Mouse (Mus musculus): ENCODE results near the gene Lbp. TPM values are rescaled to one million over a fixed set of nuclear protein-coding genes. Genes with fewer than 3 reads are reported as not detected.

Lbp gene
- polyA plus RNA-seq, 1 experiment from 2014 or later: 5.0 TPM

DNA sequence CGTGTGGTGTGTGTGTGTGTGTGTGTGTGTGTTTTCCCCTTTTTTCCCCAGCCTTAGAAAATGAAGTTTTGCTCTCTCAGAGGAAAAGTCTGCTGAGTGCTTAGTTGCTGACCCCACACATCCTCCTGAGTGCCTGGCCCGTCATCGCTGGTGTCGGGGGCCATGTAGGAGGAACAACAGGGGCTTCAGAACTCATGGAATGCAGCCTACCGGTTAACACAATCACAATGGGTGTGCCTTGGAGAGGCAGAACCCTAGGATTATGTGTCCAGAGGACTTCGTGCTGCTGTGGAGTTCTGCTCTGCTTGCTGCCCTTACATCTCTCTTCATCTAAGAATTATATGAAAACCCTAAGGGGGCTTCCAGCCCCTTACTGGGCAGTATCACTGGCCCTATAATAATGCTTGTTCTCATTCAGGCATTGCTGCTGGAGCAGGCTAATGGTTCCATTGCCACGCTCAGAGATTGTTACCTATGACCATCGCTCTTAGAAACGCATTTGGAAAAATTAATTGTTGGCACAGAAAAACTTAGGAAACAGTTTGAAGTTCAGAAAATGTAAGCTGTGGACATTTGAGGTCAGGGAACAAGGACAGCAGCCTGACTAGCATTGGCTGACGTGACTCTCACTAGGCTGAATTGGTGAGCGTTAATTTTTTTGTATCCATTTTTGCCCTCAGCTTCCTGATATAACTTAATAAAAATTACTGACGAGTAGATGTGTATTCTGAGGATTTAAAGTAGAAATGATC is 59.0 kb downstream of the Lbp start:
- DNase-seq (ENCODE audit: low spot score) (no peak), ATAC-seq (ENCODE audit: low FRiP score) (no peak)
- no peak overlapping the region for H3K4me3 ChIP-seq (replicated peaks; ENCODE audit: low read length)
- no peak overlapping the region for H3K4me2 ChIP-seq (replicated peaks)
- H3K27me3 ChIP-seq (ENCODE audit: control insufficient read depth, insufficient read depth, low read length): no peaks in the 10 kb centered on the region; the same call in 1 of the 2 replicates
- WGBS: 75% methylated on average over 12 of the region's 12 CpGs
- no peak overlapping the region for H3K27ac ChIP-seq
- H3K36me3 ChIP-seq (replicated peaks; ENCODE audit: control insufficient read depth, insufficient read depth): no peaks in the 10 kb centered on the region
- H3K9ac ChIP-seq: no peak overlapping the region
- peaks cover 6% of the 10 kb centered on the region for H3K4me1 ChIP-seq (replicated peaks; ENCODE audit: control insufficient read depth, insufficient read depth, low read length)
- no peaks in the 10 kb centered on the region for H3K9me3 ChIP-seq (ENCODE audit: control insufficient read depth, low read length)

- WGBS: 91% methylated on average over 5 of the region's 5 CpGs
- DNase-seq (ENCODE audit: low spot score) (no peak), ATAC-seq (ENCODE audit: low FRiP score) (no peak)
- H3K36me3 ChIP-seq (replicated peaks; ENCODE audit: control insufficient read depth, insufficient read depth): no peaks in the 10 kb centered on the region
- no peaks in the 10 kb centered on the region; the same call in 1 of the 2 replicates for H3K27me3 ChIP-seq (ENCODE audit: control insufficient read depth, insufficient read depth, low read length)
- no peak overlapping the region for H3K27ac ChIP-seq
- H3K4me1 ChIP-seq (replicated peaks; ENCODE audit: control insufficient read depth, insufficient read depth, low read length): no peaks in the 10 kb centered on the region
- no peak overlapping the region for H3K4me3 ChIP-seq (replicated peaks; ENCODE audit: low read length)
- no peak overlapping the region for H3K4me2 ChIP-seq (replicated peaks)
- H3K9me3 ChIP-seq (ENCODE audit: control insufficient read depth, low read length): no peaks in the 10 kb centered on the region
- H3K9ac ChIP-seq: no peak overlapping the region
Measured at GRCm38 (mm10) chr2:158367654-158368053, 61.4 kb downstream of the Lbp start.

DNA sequence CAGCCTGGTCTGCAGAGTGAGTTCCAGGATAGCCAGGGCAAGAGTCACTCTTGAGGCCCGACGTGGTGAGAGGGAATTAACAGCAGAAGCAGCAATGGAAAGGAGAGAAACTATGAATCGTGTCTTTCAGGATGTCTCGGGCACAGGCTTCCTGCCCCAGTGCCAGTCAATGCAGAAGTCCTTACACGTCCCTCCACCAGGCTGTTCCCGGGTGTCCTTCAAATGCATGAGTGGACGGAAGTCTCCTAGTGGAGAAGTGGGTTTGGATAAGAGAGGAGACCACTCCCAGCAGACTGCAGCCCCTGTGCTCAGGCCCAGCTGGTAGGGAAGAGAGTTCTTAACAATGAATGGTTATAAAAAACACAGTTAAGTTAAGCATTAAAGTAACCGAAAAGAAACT is 62.0 kb downstream of the Lbp start:
- WGBS: 94% methylated on average over 8 of the region's 8 CpGs
- Histone ChIP-seq H3K9me3 (ENCODE audit: control insufficient read depth, low read length) (no peaks in the 10 kb centered on the region), H3K27me3 (ENCODE audit: control insufficient read depth, insufficient read depth, low read length) (no peaks in the 10 kb centered on the region; the same call in 1 of the 2 replicates), H3K4me3 (replicated peaks; ENCODE audit: low read length) (no peak overlapping the region), H3K27ac (no peak overlapping the region), H3K4me1 (replicated peaks; ENCODE audit: control insufficient read depth, insufficient read depth, low read length) (no peaks in the 10 kb centered on the region), H3K4me2 (replicated peaks) (no peak overlapping the region), H3K9ac (no peak overlapping the region), H3K36me3 (replicated peaks; ENCODE audit: control insufficient read depth, insufficient read depth) (no peaks in the 10 kb centered on the region)
- no peak for ATAC-seq (ENCODE audit: low FRiP score)
- no peak for DNase-seq (ENCODE audit: low spot score)

DNA sequence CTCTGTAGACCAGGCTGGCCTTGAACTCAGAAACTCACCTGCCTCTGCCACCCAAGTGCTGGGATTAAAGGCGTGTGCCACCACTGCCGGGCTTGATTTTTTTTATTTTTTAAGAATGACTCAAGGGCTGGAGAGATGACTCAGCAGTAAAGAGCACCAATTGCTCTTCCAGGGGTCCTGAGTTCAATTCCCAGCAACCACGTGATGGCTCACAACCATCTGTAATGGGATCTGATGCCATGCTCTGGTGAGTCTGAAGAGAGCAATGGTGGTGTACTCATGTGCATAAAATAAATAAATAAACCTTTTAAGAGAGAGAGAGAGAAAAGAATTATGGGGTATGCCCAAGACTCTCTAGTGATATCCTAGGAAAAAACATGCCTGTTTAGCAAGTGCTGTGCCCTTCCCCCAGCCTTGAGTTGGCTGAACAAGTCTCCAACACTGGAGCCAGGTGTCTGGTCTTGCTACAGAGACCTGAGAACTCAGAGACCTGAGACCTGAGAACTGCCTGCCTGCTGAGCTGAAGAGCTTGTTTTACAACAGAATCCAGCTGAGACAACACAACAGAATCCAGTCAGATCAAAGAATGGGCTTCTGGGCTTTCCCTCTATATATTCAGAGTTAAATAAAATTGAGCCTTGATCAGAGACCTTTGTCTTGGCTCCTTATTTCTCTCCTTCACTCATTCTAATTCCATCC is 63.3 kb downstream of the Lbp start:
- Histone ChIP-seq H3K27me3 (ENCODE audit: control insufficient read depth, insufficient read depth, low read length) (no peaks in the 10 kb centered on the region; the same call in 1 of the 2 replicates), H3K4me3 (replicated peaks; ENCODE audit: low read length) (no peak overlapping the region), H3K4me2 (replicated peaks) (no peak overlapping the region), H3K36me3 (replicated peaks; ENCODE audit: control insufficient read depth, insufficient read depth) (no peaks in the 10 kb centered on the region), H3K9ac (no peak overlapping the region), H3K27ac (no peak overlapping the region), H3K4me1 (replicated peaks; ENCODE audit: control insufficient read depth, insufficient read depth, low read length) (no peaks in the 10 kb centered on the region), H3K9me3 (ENCODE audit: control insufficient read depth, low read length) (no peaks in the 10 kb centered on the region)
- ATAC-seq (ENCODE audit: low FRiP score) (no peak), DNase-seq (ENCODE audit: low spot score) (no peak)
- 70% methylated on average over 3 of the region's 3 CpGs for WGBS

GRCm38 (mm10) chr2:158370173-158370550 is 63.9 kb downstream of the Lbp start:
- Histone ChIP-seq H3K9me3 (ENCODE audit: control insufficient read depth, low read length) (no peaks in the 10 kb centered on the region), H3K4me2 (replicated peaks) (no peak overlapping the region), H3K4me3 (replicated peaks; ENCODE audit: low read length) (no peak overlapping the region), H3K27ac (no peak overlapping the region), H3K9ac (no peak overlapping the region), H3K27me3 (ENCODE audit: control insufficient read depth, insufficient read depth, low read length) (no peaks in the 10 kb centered on the region; the same call in 1 of the 2 replicates), H3K4me1 (replicated peaks; ENCODE audit: control insufficient read depth, insufficient read depth, low read length) (no peaks in the 10 kb centered on the region), H3K36me3 (replicated peaks; ENCODE audit: control insufficient read depth, insufficient read depth) (no peaks in the 10 kb centered on the region)
- WGBS: 18% methylated on average over 5 of the region's 5 CpGs
- DNase-seq (ENCODE audit: low spot score): no peak
- no peak for ATAC-seq (ENCODE audit: low FRiP score)

DNA sequence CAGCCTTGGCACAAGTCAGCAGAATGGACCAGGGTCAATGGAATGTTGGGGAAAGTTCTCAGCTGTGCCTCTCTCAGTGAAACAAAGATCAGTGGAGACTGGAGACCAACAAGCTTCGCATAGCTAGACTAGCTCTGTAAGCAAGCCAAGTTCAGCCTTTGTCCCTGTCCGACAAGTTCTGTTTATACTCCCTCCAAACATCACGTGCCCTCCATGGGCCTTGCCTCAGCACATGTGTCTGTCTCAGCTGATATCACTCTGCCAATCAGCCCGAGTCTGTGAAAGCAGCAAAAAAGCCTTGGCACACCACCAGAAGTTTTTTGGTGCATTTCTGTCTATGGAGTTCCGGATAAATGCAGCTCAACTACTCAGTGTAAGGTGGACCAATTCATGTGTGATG is 66.8 kb downstream of the Lbp start:
- Histone ChIP-seq H3K27me3 (ENCODE audit: control insufficient read depth, insufficient read depth, low read length) (no peaks in the 10 kb centered on the region; the same call in 1 of the 2 replicates), H3K9ac (no peak overlapping the region), H3K4me3 (replicated peaks; ENCODE audit: low read length) (no peak overlapping the region), H3K27ac (no peak overlapping the region), H3K36me3 (replicated peaks; ENCODE audit: control insufficient read depth, insufficient read depth) (peaks cover 11% of the 10 kb centered on the region; the same call in 1 of the 2 replicates), H3K4me1 (replicated peaks; ENCODE audit: control insufficient read depth, insufficient read depth, low read length) (0 out of 2 replicates have a peak, but pooled peaks cover 6% of the 10 kb centered on the region), H3K4me2 (replicated peaks) (no peak overlapping the region), H3K9me3 (ENCODE audit: control insufficient read depth, low read length) (no peaks in the 10 kb centered on the region)
- ATAC-seq (ENCODE audit: low FRiP score) (no peak), DNase-seq (ENCODE audit: low spot score) (no peak)
- 77% methylated on average over 5 of the region's 5 CpGs for WGBS

- WGBS: 67% methylated on average over 7 of the region's 7 CpGs
- no peaks in the 10 kb centered on the region; the same call in 1 of the 2 replicates for H3K27me3 ChIP-seq (ENCODE audit: control insufficient read depth, insufficient read depth, low read length)
- ATAC-seq (ENCODE audit: low FRiP score): no peak
Measured at GRCm38 (mm10) chr2:158373516-158373915, 67.2 kb downstream of the Lbp start.

GRCm38 (mm10) chr2:158375443-158376122 is 69.3 kb downstream of the Lbp start, which contains the start of gene Snhg11:
Gene Snhg11 (plus strand): TSS chr2:158375638.
- WGBS: under 1% methylated on average over 36 of the region's 36 CpGs
- Histone ChIP-seq H3K27ac (peak within 1 kb of the TSS; percentile 90), H3K4me3 (replicated peaks; ENCODE audit: low read length) (peak within 1 kb of the TSS; percentile 64), H3K9ac (peak within 1 kb of the TSS; percentile 81), H3K4me2 (replicated peaks) (peak within 1 kb of the TSS; percentile 53), H3K4me1 (replicated peaks; ENCODE audit: control insufficient read depth, insufficient read depth, low read length) (0 out of 2 replicates have a peak, but pooled peaks cover 11% of the 10 kb centered on the region), H3K9me3 (ENCODE audit: control insufficient read depth, low read length) (no peaks in the 10 kb centered on the region), H3K36me3 (replicated peaks; ENCODE audit: control insufficient read depth, insufficient read depth) (peaks cover 20% of the 10 kb centered on the region), H3K27me3 (ENCODE audit: control insufficient read depth, insufficient read depth, low read length) (no peaks in the 10 kb centered on the region; the same call in 1 of the 2 replicates)
- ATAC-seq (ENCODE audit: low FRiP score) (peak; percentile 90), DNase-seq (ENCODE audit: low spot score) (peak; percentile 88)

More at GRCm38 (mm10) chr2:158373516-158373915, 67.2 kb downstream of the Lbp start:
- H3K4me1 ChIP-seq (replicated peaks; ENCODE audit: control insufficient read depth, insufficient read depth, low read length): 0 out of 2 replicates have a peak, but pooled peaks cover 9% of the 10 kb centered on the region
- H3K4me2 ChIP-seq (replicated peaks): no peak overlapping the region
- peaks cover 15% of the 10 kb centered on the region; the same call in 1 of the 2 replicates for H3K36me3 ChIP-seq (replicated peaks; ENCODE audit: control insufficient read depth, insufficient read depth)
- no peaks in the 10 kb centered on the region for H3K9me3 ChIP-seq (ENCODE audit: control insufficient read depth, low read length)
- no peak overlapping the region for H3K4me3 ChIP-seq (replicated peaks; ENCODE audit: low read length)
- H3K27ac ChIP-seq: no peak overlapping the region
- DNase-seq (ENCODE audit: low spot score): no peak
- H3K9ac ChIP-seq: no peak overlapping the region
